Mouse (Mus musculus) retina, postnatal 7 days (tissue): ENCODE data around the gene Banp.

Experiments used
- DNase-seq: peaks from one replicate; pipeline ENCODE4 v3.0.0-alpha.2; 2012; ENCODE audit warnings: low read depth, low spot score

The Banp gene

GRCm38 (mm10) chr8:121926266-121926665 is 23.3 kb upstream of the Banp start:
- no peak for DNase-seq

- DNase-seq: no peak
Observed at GRCm38 (mm10) chr8:121927316-121927715, 22.2 kb upstream of the Banp start.

GRCm38 (mm10) chr8:121930047-121930446 is 19.5 kb upstream of the Banp start:
- DNase-seq: no peak

- no peak for DNase-seq
Observed at GRCm38 (mm10) chr8:121931571-121931970, 18.0 kb upstream of the Banp start.

- no peak for DNase-seq
Observed at GRCm38 (mm10) chr8:121932026-121932667, 17.4 kb upstream of the Banp start.

- DNase-seq: no peak
Observed at GRCm38 (mm10) chr8:121932668-121933520, 16.7 kb upstream of the Banp start.

- DNase-seq: no peak
Observed at GRCm38 (mm10) chr8:121934506-121934905, 15.0 kb upstream of the Banp start.

- DNase-seq: no peak
Observed at GRCm38 (mm10) chr8:121934923-121935322, 14.6 kb upstream of the Banp start.

- DNase-seq: no peak
Observed at GRCm38 (mm10) chr8:121935341-121936294, 13.9 kb upstream of the Banp start.

GRCm38 (mm10) chr8:121936391-121936790 is 13.2 kb upstream of the Banp start:
- no peak for DNase-seq

GRCm38 (mm10) chr8:121938732-121939131 is 10.8 kb upstream of the Banp start:
- DNase-seq: no peak

- DNase-seq: no peak
Observed at GRCm38 (mm10) chr8:121943057-121943540, 6.5 kb upstream of the Banp start.

- DNase-seq: no peak
Observed at GRCm38 (mm10) chr8:121943716-121944115, 5.8 kb upstream of the Banp start.

GRCm38 (mm10) chr8:121944831-121945230 is 4.7 kb upstream of the Banp start, which contains the start of gene Car5a:
Car5a (minus strand) TSS chr8:121944904.
- DNase-seq: no peak

- DNase-seq: no peak
Observed at GRCm38 (mm10) chr8:121946351-121946750, 3.2 kb upstream of the Banp start.

GRCm38 (mm10) chr8:121947047-121947752 is 2.4 kb upstream of the Banp start:
- no peak for DNase-seq

- peak; percentile 83 for DNase-seq
Observed at GRCm38 (mm10) chr8:121947753-121948141, 1.8 kb upstream of the Banp start.

- DNase-seq: no peak
Observed at GRCm38 (mm10) chr8:121948321-121949145, 1.0 kb upstream of the Banp start.

- peak; percentile 98 for DNase-seq
Observed at GRCm38 (mm10) chr8:121949941-121950748, 595 bp downstream of the Banp start.
